Mouse (Mus musculus): ENCODE measurements around the gene Tnfrsf19.

GRCm38 (mm10) chr14:60978129-60978528 is 68.2 kb downstream of the Tnfrsf19 start:
- TF ChIP-seq CTCF (IDR thresholded peaks at IDR 0.05; ENCODE audit: extremely low read depth, insufficient read length, insufficient replicate concordance, low read depth, low read length) (no peak), POLR2A (IDR thresholded peaks at IDR 0.05; ENCODE audit: low read depth, low read length) (no peak)

All from small intestine, adult 2 months (tissue).